Mouse (Mus musculus) forelimb bud, embryonic 11.5 days (tissue): ENCODE results near the gene Tmem159.
A peak's percentile ranks its signal among the peaks of the same experiment; 100 is the strongest.

Source experiments
- DNase-seq: peaks from one replicate; pipeline ENCODE4 v3.0.0-alpha.2; 2012; ENCODE audit warnings: low read depth, low spot score

The Tmem159 gene

DNA sequence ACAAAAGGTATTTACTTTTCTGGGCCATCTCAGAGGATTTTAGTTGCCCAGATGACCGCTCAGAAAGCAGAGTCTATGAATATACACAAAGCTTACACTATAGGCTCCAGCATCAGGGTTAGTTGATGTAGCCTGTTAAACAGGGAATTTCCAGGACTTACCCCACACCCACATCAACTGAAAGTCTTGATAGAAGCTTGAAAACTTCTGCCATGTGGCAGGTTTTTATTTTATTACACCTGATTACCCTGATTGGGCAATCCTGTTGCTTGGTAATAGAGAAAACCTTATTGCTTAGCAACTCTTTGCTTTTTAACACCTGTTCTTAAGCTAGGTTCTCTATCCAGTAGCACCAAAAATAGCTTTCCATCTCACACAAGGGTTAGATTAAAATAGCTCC lies 40.6 kb downstream of the Tmem159 start:
- no peak for DNase-seq

DNA sequence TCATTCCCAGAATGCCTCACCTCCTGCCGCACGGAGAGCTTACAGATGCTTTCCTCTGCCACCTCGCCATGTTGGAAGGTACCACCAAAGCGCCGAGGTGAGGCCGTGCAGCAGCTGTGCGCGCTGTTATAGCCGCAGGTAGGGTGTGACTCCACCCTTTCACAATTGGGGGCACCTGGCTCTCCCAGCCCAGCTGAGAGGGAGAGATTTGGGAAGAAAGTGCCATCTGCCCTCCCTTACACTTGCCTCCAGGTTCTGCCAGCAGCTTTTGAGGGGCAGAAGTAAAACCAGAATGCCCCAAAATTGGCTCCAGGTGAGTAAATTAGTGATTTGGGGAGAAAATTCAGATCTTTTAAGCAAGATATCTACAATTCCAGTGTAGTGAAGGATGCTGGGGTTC lies 43.0 kb downstream of the Tmem159 start, which contains the start of gene Zp2:
Gene Zp2, minus strand, starts transcription at position 101 of the 400 bp plus-strand sequence.
- DNase-seq: no peak

DNA sequence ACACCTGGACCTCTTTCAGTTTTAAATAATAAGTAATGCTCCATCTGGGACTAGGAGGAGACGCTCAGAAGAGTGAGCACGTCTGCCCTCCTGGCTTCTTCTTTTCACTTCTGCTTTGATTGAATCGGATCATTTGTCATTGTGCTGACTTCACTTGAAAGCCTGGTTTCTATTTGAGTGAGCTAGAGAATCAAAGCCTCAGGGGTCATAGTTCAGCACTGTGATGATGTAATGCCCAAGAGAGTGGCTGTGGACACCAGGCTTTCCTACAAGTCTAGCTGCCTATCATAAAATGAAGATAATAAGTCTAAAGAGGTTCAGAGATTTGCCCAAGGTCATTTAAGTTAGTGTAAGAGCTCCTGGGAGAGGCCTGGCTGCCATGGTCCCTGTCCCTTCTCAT lies 48.1 kb downstream of the Tmem159 start:
- DNase-seq: no peak

DNA sequence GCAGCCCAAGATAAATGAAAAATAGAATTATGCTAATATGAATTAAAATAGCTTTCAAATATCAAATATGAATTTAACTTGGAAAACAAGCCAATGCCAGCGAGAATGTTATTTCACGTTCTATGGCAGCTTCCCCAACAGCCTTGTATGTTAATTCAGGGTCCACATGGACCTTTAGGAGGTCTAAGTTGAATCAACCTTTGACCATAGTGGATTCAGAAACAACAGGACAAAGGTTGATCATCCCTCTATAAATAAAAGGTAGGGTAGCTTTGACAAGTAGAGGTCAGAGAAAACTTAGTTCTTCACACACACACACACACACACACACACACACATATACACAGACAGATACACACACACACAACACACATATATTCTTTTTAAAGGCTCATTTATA lies 48.7 kb downstream of the Tmem159 start:
- DNase-seq: no peak

DNA sequence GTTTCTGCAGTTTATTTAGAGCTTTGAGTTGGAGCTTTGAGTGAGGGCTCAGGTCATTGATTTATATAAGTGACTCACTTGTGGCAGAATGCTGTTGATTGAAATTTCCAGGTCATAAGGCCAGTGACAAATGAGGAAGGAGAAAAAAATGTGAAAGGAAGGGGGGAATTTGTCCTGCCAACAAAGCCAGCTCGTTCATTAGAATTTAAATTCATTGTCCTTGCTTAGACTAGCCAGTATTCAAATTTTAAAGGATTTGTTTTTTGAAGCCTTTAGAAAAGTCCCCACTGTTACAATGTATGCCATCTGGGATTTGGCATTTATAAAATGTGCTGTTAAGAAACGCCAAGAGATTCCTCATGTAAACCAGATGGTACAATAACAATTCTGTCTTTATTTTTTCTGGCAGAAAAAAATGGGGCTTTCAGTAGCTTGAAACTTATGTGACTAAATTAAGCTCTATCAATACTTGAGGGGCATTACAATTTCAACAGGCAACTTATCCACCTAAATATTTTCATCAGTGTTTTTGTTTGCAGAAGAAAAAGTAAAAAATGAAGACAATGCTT lies 54.8 kb downstream of the Tmem159 start:
- peak; percentile 32 for DNase-seq

DNA sequence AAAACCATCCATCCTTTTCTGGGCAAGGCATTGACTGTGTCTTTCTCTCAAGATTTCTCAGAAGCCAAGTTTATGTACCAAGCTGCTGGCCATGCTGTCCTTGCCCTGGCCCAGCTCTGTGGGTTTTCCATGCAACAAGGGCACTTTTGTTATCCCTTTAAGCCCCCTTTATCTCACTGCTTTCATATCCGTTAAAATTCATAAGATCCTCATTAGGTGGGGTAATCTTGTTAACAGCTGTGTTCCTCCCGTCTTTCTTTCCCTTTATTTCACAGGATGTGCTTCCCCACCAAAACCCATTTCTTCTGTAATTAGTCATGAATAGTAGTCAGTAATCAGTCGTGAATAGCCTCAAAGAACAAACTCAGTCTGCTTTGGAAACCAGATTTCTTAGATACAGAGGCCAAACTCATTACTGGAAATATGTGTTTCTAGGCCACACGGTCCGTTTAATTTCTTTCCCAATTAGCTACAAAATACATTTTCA lies 55.5 kb downstream of the Tmem159 start:
- no peak for DNase-seq

DNA sequence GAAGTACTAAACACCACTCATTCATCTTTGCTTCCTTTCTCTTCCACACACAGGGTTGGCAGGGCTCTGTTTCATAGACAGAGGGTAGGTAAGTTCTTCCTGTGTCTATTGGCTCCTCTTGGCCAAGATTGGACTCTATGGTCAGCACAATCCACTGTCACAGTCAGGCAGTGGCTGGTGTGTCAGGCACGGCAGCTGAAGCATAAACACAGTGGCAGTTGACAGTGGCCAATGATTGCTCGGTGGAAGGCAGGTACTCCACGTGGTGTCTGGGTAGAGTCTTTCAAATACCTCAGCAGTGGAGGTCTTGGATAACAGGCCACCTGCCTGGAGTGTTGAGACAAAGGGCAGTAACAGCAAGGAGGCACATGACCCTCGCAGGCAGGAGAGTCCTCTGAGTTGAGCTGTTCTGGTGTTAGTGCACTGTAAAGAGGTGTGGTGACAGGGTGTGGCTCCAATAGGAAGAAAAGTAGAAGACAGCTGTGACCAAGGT lies 56.0 kb downstream of the Tmem159 start:
- DNase-seq: no peak

DNA sequence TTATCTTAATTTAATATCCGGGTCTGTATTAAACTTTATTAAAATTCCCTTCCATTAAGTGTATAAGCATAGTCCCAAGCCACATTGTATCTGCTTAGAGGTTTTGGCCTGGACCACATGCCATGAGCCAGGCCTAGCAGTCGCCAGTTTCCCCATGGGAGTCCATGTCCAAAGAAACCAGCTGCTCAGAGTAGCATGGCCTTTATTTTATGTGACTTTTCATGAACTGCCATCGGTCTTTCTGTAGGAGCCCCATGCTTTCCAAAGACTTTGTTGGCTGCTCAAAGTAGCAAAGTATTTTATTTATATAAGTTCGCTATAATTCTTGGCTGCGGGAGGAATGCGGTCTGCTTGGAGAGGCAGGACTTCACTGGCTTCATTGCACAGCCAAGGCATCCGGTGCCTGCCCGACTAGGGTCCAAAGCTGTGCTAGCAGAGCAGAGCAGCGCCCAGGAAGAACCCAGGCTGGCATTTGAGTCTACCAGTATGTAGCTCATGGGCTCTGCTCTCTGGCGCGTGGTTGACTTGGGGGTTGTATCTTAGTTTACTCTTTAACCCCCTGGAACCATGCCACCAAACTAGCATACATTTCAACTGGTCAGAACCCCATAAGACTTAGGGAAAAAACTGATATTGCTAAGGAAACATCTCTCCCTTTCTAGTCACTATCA lies 61.6 kb downstream of the Tmem159 start:
- DNase-seq: no peak
